Mouse (Mus musculus): Measurements from ENCODE around the gene Zfpl1. TPM values are rescaled to one million over a fixed set of nuclear protein-coding genes. Genes with fewer than 3 reads are reported as not detected.
A peak's percentile ranks its signal among the peaks of the same experiment; 100 is the strongest.
"Not testable (repeated sequence)": the region's sequence is repeated elsewhere in the genome, so short reads cannot be mapped to it uniquely, and the experiment has no call there.

The Zfpl1 gene
- total RNA-seq (2014; rRNA removed; ENCODE audit: low replicate concordance): 50.8 and 55.5 TPM in 2 replicates
- polyA plus RNA-seq (2015; fragmentation: Nextera tagmentation; extraction: Ambion mirVana): 36.1 and 37.5 TPM in 2 replicates

DNA sequence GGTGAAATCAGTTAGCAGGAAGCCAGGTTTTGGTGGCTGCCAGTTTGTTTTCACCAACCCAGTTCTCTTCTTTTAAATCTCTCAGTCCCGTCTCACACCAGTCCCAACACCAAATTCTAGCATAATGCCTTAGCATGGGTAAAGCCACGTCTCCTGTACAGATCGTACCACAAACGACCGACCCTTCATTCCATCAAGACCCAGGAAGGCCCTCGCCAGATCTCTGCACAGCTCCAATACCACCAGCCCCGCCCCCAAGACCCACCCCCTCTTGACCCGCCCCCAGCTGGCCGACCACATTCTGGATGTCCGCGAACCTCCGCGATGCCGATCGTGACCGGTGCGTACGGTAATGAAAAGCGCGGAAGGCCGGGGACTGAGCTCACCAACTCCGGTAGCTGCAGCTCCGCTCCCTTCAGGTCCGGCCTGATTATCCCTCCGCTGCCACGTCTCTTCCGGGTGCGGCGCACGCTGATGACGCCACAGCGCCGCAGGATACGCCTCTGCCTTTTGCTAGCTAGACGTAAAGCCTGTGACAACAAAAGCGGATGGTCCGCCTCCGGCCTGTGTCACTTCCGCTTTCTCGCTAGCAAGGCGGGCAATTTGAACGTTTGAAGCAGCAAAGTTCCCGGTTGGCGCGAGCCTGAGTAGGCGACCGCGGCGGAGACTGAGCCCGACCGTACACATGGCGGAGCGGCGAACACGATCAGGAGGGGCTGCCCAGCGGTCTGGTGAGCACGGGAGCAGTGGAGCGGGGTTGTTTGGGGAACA, at the start of gene Zfpl1, which contains the start of gene Cdca5:
Gene Zfpl1, minus strand, starts transcription at position 479 of the 771 bp plus-strand sequence.
Gene Cdca5, plus strand, starts transcription at position 506 of the 771 bp plus-strand sequence.
- peak; percentile 96 for DNase-seq (ENCODE audit: low spot score)
- WGBS: under 1% methylated on average over 58 of the region's 58 CpGs
- Histone ChIP-seq H3K27me3 (ENCODE audit: control insufficient read depth, insufficient read depth, low read length) (no peaks in the 10 kb centered on the region), H3K4me1 (ENCODE audit: control insufficient read depth, insufficient read depth) (peaks cover 13% of the 10 kb centered on the region), H3K36me3 (replicated peaks; ENCODE audit: control insufficient read depth, insufficient read depth, low read length) (peaks cover 38% of the 10 kb centered on the region), H3K27ac (ENCODE audit: low read depth) (peak within 1 kb of the TSS; percentile 60), H3K4me3 (ENCODE audit: low read depth, low read length) (peak within 1 kb of the TSS; percentile 72), H3K4me2 (ENCODE audit: low read depth, low read length) (peak within 1 kb of the TSS; percentile 87), H3K9me3 (replicated peaks; ENCODE audit: control insufficient read depth, low read length) (no peaks in the 10 kb centered on the region), H3K9ac (replicated peaks; ENCODE audit: low read depth, low read length) (peak within 1 kb of the TSS; percentile 73)
- peak; percentile 92 for ATAC-seq (ENCODE audit: insufficient read depth, low read depth)
- no peak for TF ChIP-seq CTCF (IDR thresholded peaks at IDR 0.05; ENCODE audit: low read depth)
- TF ChIP-seq EP300 (IDR thresholded peaks at IDR 0.05; ENCODE audit: low read depth): 0 out of 2 replicates have a peak, but pooled peaks have one; percentile 56

DNA sequence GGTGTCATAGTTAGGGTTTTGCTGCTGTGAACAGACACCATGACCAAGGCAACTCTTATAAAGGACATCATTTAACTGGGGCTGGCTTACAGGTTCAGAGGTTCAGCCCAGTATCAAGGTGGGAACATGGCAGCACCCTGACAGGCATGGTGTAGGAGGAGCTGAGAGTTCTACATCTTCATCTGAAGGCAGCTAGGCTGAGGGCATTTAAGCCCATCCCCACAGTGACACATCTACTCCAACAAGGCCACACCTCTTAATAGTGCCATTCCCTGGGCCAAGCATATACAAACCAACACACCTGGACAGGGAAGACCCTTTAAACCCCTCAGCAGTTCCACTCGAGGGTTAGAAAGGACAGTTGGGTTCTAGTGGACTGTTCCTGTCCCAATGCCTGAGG, 48.4 kb upstream of the Zfpl1 start:
- not testable (repeated sequence) for H3K9me3 ChIP-seq (replicated peaks; ENCODE audit: control insufficient read depth, low read length); H3K27ac ChIP-seq (ENCODE audit: low read depth); DNase-seq (ENCODE audit: low spot score); H3K4me3 ChIP-seq (ENCODE audit: low read depth, low read length); H3K4me2 ChIP-seq (ENCODE audit: low read depth, low read length); H3K4me1 ChIP-seq (ENCODE audit: control insufficient read depth, insufficient read depth); H3K27me3 ChIP-seq (ENCODE audit: control insufficient read depth, insufficient read depth, low read length); H3K9ac ChIP-seq (replicated peaks; ENCODE audit: low read depth, low read length); ATAC-seq (ENCODE audit: insufficient read depth, low read depth)
- H3K36me3 ChIP-seq (replicated peaks; ENCODE audit: control insufficient read depth, insufficient read depth, low read length): peaks cover 16% of the 10 kb centered on the region; the same call in 1 of the 2 replicates
- 35% methylated on average over 1 of the region's 1 CpGs for WGBS

- ATAC-seq (ENCODE audit: insufficient read depth, low read depth): no peak
- Histone ChIP-seq H3K4me2 (ENCODE audit: low read depth, low read length) (no peak overlapping the region), H3K4me3 (ENCODE audit: low read depth, low read length) (no peak overlapping the region), H3K9me3 (replicated peaks; ENCODE audit: control insufficient read depth, low read length) (no peaks in the 10 kb centered on the region), H3K36me3 (replicated peaks; ENCODE audit: control insufficient read depth, insufficient read depth, low read length) (peaks cover 12% of the 10 kb centered on the region; the same call in 1 of the 2 replicates), H3K27ac (ENCODE audit: low read depth) (no peak overlapping the region), H3K27me3 (ENCODE audit: control insufficient read depth, insufficient read depth, low read length) (no peaks in the 10 kb centered on the region), H3K4me1 (ENCODE audit: control insufficient read depth, insufficient read depth) (no peaks in the 10 kb centered on the region; the same call in 1 of the 2 replicates), H3K9ac (replicated peaks; ENCODE audit: low read depth, low read length) (no peak overlapping the region)
- no peak for DNase-seq (ENCODE audit: low spot score)
- 78% methylated on average over 7 of the region's 7 CpGs for WGBS
- TF ChIP-seq EP300 (IDR thresholded peaks at IDR 0.05; ENCODE audit: low read depth) (no peak), CTCF (IDR thresholded peaks at IDR 0.05; ENCODE audit: low read depth) (no peak)
Measured at GRCm38 (mm10) chr19:6132171-6132827, 47.5 kb upstream of the Zfpl1 start.

GRCm38 (mm10) chr19:6130414-6131128, 45.8 kb upstream of the Zfpl1 start:
- DNase-seq (ENCODE audit: low spot score); H3K36me3 ChIP-seq (replicated peaks; ENCODE audit: control insufficient read depth, insufficient read depth, low read length); H3K27ac ChIP-seq (ENCODE audit: low read depth); H3K9ac ChIP-seq (replicated peaks; ENCODE audit: low read depth, low read length); H3K4me2 ChIP-seq (ENCODE audit: low read depth, low read length); H3K4me1 ChIP-seq (ENCODE audit: control insufficient read depth, insufficient read depth); H3K9me3 ChIP-seq (replicated peaks; ENCODE audit: control insufficient read depth, low read length); ATAC-seq (ENCODE audit: insufficient read depth, low read depth); H3K27me3 ChIP-seq (ENCODE audit: control insufficient read depth, insufficient read depth, low read length); H3K4me3 ChIP-seq (ENCODE audit: low read depth, low read length): not testable (repeated sequence)
- 70% methylated on average over 7 of the region's 7 CpGs for WGBS

GRCm38 (mm10) chr19:6127760-6128341, 43.1 kb upstream of the Zfpl1 start, which contains the start of gene Snx15:
Snx15 (minus strand) TSS chr19:6128304.
- Histone ChIP-seq H3K36me3 (replicated peaks; ENCODE audit: control insufficient read depth, insufficient read depth, low read length) (no peaks in the 10 kb centered on the region), H3K9me3 (replicated peaks; ENCODE audit: control insufficient read depth, low read length) (no peaks in the 10 kb centered on the region), H3K9ac (replicated peaks; ENCODE audit: low read depth, low read length) (peak within 1 kb of the TSS; percentile 43; the same call in 1 of the 2 replicates), H3K27ac (ENCODE audit: low read depth) (peak within 1 kb of the TSS; percentile 89), H3K4me1 (ENCODE audit: control insufficient read depth, insufficient read depth) (no peaks in the 10 kb centered on the region; the same call in 1 of the 2 replicates), H3K4me3 (ENCODE audit: low read depth, low read length) (peak within 1 kb of the TSS; percentile 49), H3K27me3 (ENCODE audit: control insufficient read depth, insufficient read depth, low read length) (no peaks in the 10 kb centered on the region), H3K4me2 (ENCODE audit: low read depth, low read length) (peak within 1 kb of the TSS; percentile 61)
- ATAC-seq (ENCODE audit: insufficient read depth, low read depth): peak; percentile 97
- WGBS: under 1% methylated on average over 32 of the region's 32 CpGs
- DNase-seq (ENCODE audit: low spot score): peak; percentile 98
- TF ChIP-seq EP300 (IDR thresholded peaks at IDR 0.05; ENCODE audit: low read depth): peak; percentile 68
- TF ChIP-seq CTCF (IDR thresholded peaks at IDR 0.05; ENCODE audit: low read depth): no peak

All from heart, postnatal 0 days (tissue).